In genomic region chr11:44156081-44156480, GRCm38 (mm10) we compare ENCODE assay signal across 9 mouse cellular contexts.
DNase-seq lines count a peak whose midpoint lies in the region; ATAC-seq and TF ChIP-seq lines count a peak whose summit lies in the region.
"Had no signal": no experiment of that assay in that cellular context is flagged by ENCODE, and none has a peak within 500 bp of the region (broad histone marks: within the 10 kb centered on the region; RNA-seq: fewer than 3 reads in every experiment).

No protein-coding gene starts in this region.

- no peak for TF ChIP-seq CTCF in gastrocnemius, adult 2 months (IDR thresholded peaks at IDR 0.05)

- intact Hi-C loops in gastrocnemius, adult 2 months (cut with DNase I), result no loop called here

- 0 out of 2 replicates have a peak, but pooled peaks have one; percentile 47 for ATAC-seq in embryonic facial prominence, embryonic 14.5 days (ENCODE audit: low read depth)
- ATAC-seq in heart, embryonic 11.5 days (replicated peaks; ENCODE audit: insufficient number of reproducible peaks, low FRiP score, low TSS enrichment), result peak; percentile 63; the same call in 1 of the 2 replicates
- ATAC-seq: intestine, embryonic 15.5 days had no signal

- no peak overlapping the region for H3K4me2 ChIP-seq in embryonic facial prominence, embryonic 14.5 days (ENCODE audit: low read depth, low read length)
- H3K4me2 ChIP-seq in heart, embryonic 11.5 days, result no peak overlapping the region
- H3K4me2 ChIP-seq: intestine, embryonic 15.5 days had no signal

- H3K9ac ChIP-seq in embryonic facial prominence, embryonic 14.5 days (ENCODE audit: low read depth, low read length), result no peak overlapping the region
- H3K9ac ChIP-seq in heart, embryonic 11.5 days (ENCODE audit: low read depth, low read length), result no peak overlapping the region
- H3K9ac ChIP-seq: intestine, embryonic 15.5 days had no signal

- 23% methylated on average over 5 of the region's 5 CpGs for WGBS in embryonic facial prominence, embryonic 14.5 days
- 57% methylated on average over 5 of the region's 5 CpGs for WGBS in embryonic facial prominence, embryonic 10.5 days
- WGBS in heart, embryonic 11.5 days (ENCODE audit: insufficient replicate concordance), result 26% methylated on average over 5 of the region's 5 CpGs

- H3K36me3 ChIP-seq in embryonic facial prominence, embryonic 14.5 days (ENCODE audit: control insufficient read depth, insufficient read depth, low read length), result no peaks in the 10 kb centered on the region
- H3K36me3 ChIP-seq in embryonic facial prominence, embryonic 10.5 days (replicated peaks), result no peaks in the 10 kb centered on the region
- H3K36me3 ChIP-seq in heart, embryonic 11.5 days (ENCODE audit: control insufficient read depth, insufficient read depth, low read length), result no peaks in the 10 kb centered on the region
- H3K36me3 ChIP-seq: intestine, embryonic 15.5 days had no signal

- H3K27me3 ChIP-seq in embryonic facial prominence, embryonic 14.5 days (replicated peaks; ENCODE audit: control insufficient read depth, insufficient read depth, low read length), result no peaks in the 10 kb centered on the region
- no peaks in the 10 kb centered on the region for H3K27me3 ChIP-seq in embryonic facial prominence, embryonic 10.5 days (replicated peaks; ENCODE audit: low read depth, poor library complexity, severe bottlenecking)
- H3K27me3 ChIP-seq in heart, embryonic 11.5 days (ENCODE audit: control insufficient read depth, insufficient read depth, low read length), result no peaks in the 10 kb centered on the region
- H3K27me3 ChIP-seq: intestine, embryonic 15.5 days had no signal

- peaks cover 5% of the 10 kb centered on the region; the same call in 1 of the 2 replicates for H3K4me1 ChIP-seq in embryonic facial prominence, embryonic 14.5 days (ENCODE audit: control insufficient read depth, insufficient read depth, low read length)
- H3K4me1 ChIP-seq in embryonic facial prominence, embryonic 10.5 days, result peaks cover 14% of the 10 kb centered on the region
- peaks cover 10% of the 10 kb centered on the region for H3K4me1 ChIP-seq in heart, embryonic 11.5 days (ENCODE audit: control insufficient read depth, insufficient read depth, low read length)
- H3K4me1 ChIP-seq: intestine, embryonic 15.5 days had no signal

- no peak overlapping the region for H3K27ac ChIP-seq in embryonic facial prominence, embryonic 14.5 days (replicated peaks; ENCODE audit: low read depth, low read length)
- no peak overlapping the region for H3K27ac ChIP-seq in embryonic facial prominence, embryonic 10.5 days (replicated peaks)
- H3K27ac ChIP-seq in heart, embryonic 11.5 days (ENCODE audit: low read depth, low read length), result no peak overlapping the region
- H3K27ac ChIP-seq in gastrocnemius, adult 2 months, result no peak overlapping the region
- H3K27ac ChIP-seq: intestine, embryonic 15.5 days had no signal

- DNase-seq in embryonic facial prominence, embryonic 14.5 days (ENCODE audit: low spot score), result peak; percentile 24
- DNase-seq in embryonic facial prominence, embryonic 10.5 days (ENCODE audit: low spot score), result no peak
- peak; percentile 49 for DNase-seq in adipocyte (ENCODE audit: low spot score)
- DNase-seq in kidney, postnatal 25 days, result peak; percentile 40 to 60
- no peak for DNase-seq in gastrocnemius, adult 2 months
- no peak for DNase-seq in layer of hippocampus, adult 9-10 months (ENCODE audit: low spot score)
- DNase-seq in urinary bladder, adult 2 months (ENCODE audit: low spot score), result no peak

- H3K9me3 ChIP-seq in embryonic facial prominence, embryonic 14.5 days (ENCODE audit: control insufficient read depth, low read length), result no peaks in the 10 kb centered on the region
- no peaks in the 10 kb centered on the region for H3K9me3 ChIP-seq in embryonic facial prominence, embryonic 10.5 days
- H3K9me3 ChIP-seq in heart, embryonic 11.5 days (replicated peaks; ENCODE audit: control insufficient read depth, low read length), result no peaks in the 10 kb centered on the region
- H3K9me3 ChIP-seq: intestine, embryonic 15.5 days had no signal

- H3K4me3 ChIP-seq in embryonic facial prominence, embryonic 14.5 days (ENCODE audit: low read depth, low read length), result no peak overlapping the region
- H3K4me3 ChIP-seq in embryonic facial prominence, embryonic 10.5 days, result no peak overlapping the region
- H3K4me3 ChIP-seq in heart, embryonic 11.5 days (ENCODE audit: low read depth, low read length), result no peak overlapping the region
- no peak overlapping the region for H3K4me3 ChIP-seq in gastrocnemius, adult 2 months
- H3K4me3 ChIP-seq: intestine, embryonic 15.5 days had no signal

Comparison
In these comparisons a context has a peak if more than half of its experiments do, and no peak if none do; other contexts are left out.
1. DNase-seq: peak in embryonic facial prominence, embryonic 14.5 days (single experiment), adipocyte (single experiment) and kidney, postnatal 25 days (2 of 2); none in embryonic facial prominence, embryonic 10.5 days (single experiment), gastrocnemius, adult 2 months (single experiment), layer of hippocampus, adult 9-10 months (single experiment) and urinary bladder, adult 2 months (single experiment).